Mouse (Mus musculus): ENCODE data around the gene Cd37. TPM values are rescaled to one million over a fixed set of nuclear protein-coding genes. Genes with fewer than 3 reads are reported as not detected.

The Cd37 gene
- polyA plus RNA-seq, 1 experiment from 2014 or later = 31.8 TPM

GRCm38 (mm10) chr7:45211851-45212251 is 27.1 kb downstream of the Cd37 start, which contains the start of gene Dkkl1:
Gene Dkkl1, minus strand, starts transcription at chr7:45212147.
- Histone ChIP-seq H3K4me2 (ENCODE audit: low read depth, low read length) (peak within 1 kb of the TSS; percentile 56), H3K9me3 (ENCODE audit: low read length) (no peaks in the 10 kb centered on the region), H3K27ac (ENCODE audit: low read depth) (no peak within 1 kb of the TSS), H3K36me3 (replicated peaks; ENCODE audit: insufficient read depth, low read length) (no peaks in the 10 kb centered on the region), H3K4me1 (ENCODE audit: insufficient read depth) (peaks cover 28% of the 10 kb centered on the region), H3K9ac (replicated peaks) (no peak within 1 kb of the TSS), H3K27me3 (ENCODE audit: insufficient read depth, low read length) (peaks cover 12% of the 10 kb centered on the region), H3K4me3 (ENCODE audit: low read depth, low read length) (peak within 1 kb of the TSS; percentile 25; the same call in 1 of the 2 replicates)
- DNase-seq (peak; percentile 59), ATAC-seq (peak; percentile 18; the same call in 1 of the 2 replicates)
- no peak for TF ChIP-seq EP300 (IDR thresholded peaks at IDR 0.05; ENCODE audit: low read depth)
- TF ChIP-seq CTCF (IDR thresholded peaks at IDR 0.05; ENCODE audit: low read depth) = no peak
- WGBS (ENCODE audit: insufficient replicate concordance) = 5% methylated on average over 17 of the region's 17 CpGs

- Histone ChIP-seq H3K27ac (ENCODE audit: low read depth) (no peak overlapping the region), H3K9me3 (ENCODE audit: low read length) (no peaks in the 10 kb centered on the region), H3K4me2 (ENCODE audit: low read depth, low read length) (peak overlapping the region; percentile 56), H3K27me3 (ENCODE audit: insufficient read depth, low read length) (peaks cover 11% of the 10 kb centered on the region), H3K4me3 (ENCODE audit: low read depth, low read length) (no peak overlapping the region), H3K4me1 (ENCODE audit: insufficient read depth) (peaks cover 22% of the 10 kb centered on the region; the same call in 1 of the 2 replicates), H3K36me3 (replicated peaks; ENCODE audit: insufficient read depth, low read length) (no peaks in the 10 kb centered on the region), H3K9ac (replicated peaks) (no peak overlapping the region)
- ATAC-seq (no peak), DNase-seq (no peak)
- WGBS (ENCODE audit: insufficient replicate concordance) = 27% methylated on average over 10 of the region's 10 CpGs
- TF ChIP-seq EP300 (IDR thresholded peaks at IDR 0.05; ENCODE audit: low read depth) (no peak), CTCF (IDR thresholded peaks at IDR 0.05; ENCODE audit: low read depth) (no peak)
Observed at GRCm38 (mm10) chr7:45211070-45211469, 27.8 kb downstream of the Cd37 start.

GRCm38 (mm10) chr7:45208260-45208659 is 30.7 kb downstream of the Cd37 start:
- 69% methylated on average over 6 of the region's 6 CpGs for WGBS (ENCODE audit: insufficient replicate concordance)
- Histone ChIP-seq H3K4me2 (ENCODE audit: low read depth, low read length) (no peak overlapping the region), H3K9ac (replicated peaks) (no peak overlapping the region), H3K4me3 (ENCODE audit: low read depth, low read length) (no peak overlapping the region), H3K9me3 (ENCODE audit: low read length) (no peaks in the 10 kb centered on the region), H3K36me3 (replicated peaks; ENCODE audit: insufficient read depth, low read length) (no peaks in the 10 kb centered on the region), H3K4me1 (ENCODE audit: insufficient read depth) (peaks cover 20% of the 10 kb centered on the region), H3K27ac (ENCODE audit: low read depth) (no peak overlapping the region), H3K27me3 (ENCODE audit: insufficient read depth, low read length) (peaks cover 9% of the 10 kb centered on the region)
- peak; percentile 30 for TF ChIP-seq CTCF (IDR thresholded peaks at IDR 0.05; ENCODE audit: low read depth)
- TF ChIP-seq EP300 (IDR thresholded peaks at IDR 0.05; ENCODE audit: low read depth) = no peak
- DNase-seq (no peak), ATAC-seq (no peak)

- Histone ChIP-seq H3K27me3 (ENCODE audit: insufficient read depth, low read length) (no peaks in the 10 kb centered on the region), H3K9ac (replicated peaks) (no peak within 1 kb of the TSS), H3K4me2 (ENCODE audit: low read depth, low read length) (peak within 1 kb of the TSS; percentile 66), H3K9me3 (ENCODE audit: low read length) (no peaks in the 10 kb centered on the region), H3K4me1 (ENCODE audit: insufficient read depth) (peaks cover 7% of the 10 kb centered on the region; the same call in 1 of the 2 replicates), H3K4me3 (ENCODE audit: low read depth, low read length) (peak within 1 kb of the TSS; percentile 34), H3K27ac (ENCODE audit: low read depth) (no peak within 1 kb of the TSS), H3K36me3 (replicated peaks; ENCODE audit: insufficient read depth, low read length) (no peaks in the 10 kb centered on the region)
- DNase-seq (peak; percentile 85), ATAC-seq (peak; percentile 87)
- TF ChIP-seq CTCF (IDR thresholded peaks at IDR 0.05; ENCODE audit: low read depth) (0 out of 2 replicates have a peak, but pooled peaks have one; percentile 3), EP300 (IDR thresholded peaks at IDR 0.05; ENCODE audit: low read depth) (no peak)
- 7% methylated on average over 44 of the region's 44 CpGs for WGBS (ENCODE audit: insufficient replicate concordance)
Observed at GRCm38 (mm10) chr7:45204380-45205143, 34.4 kb downstream of the Cd37 start, which contains the start of gene Ccdc155. Gene Ccdc155, minus strand, starts transcription at chr7:45204892.

- no peak overlapping the region for H3K27ac ChIP-seq (ENCODE audit: low read depth)
- no peak overlapping the region for H3K9ac ChIP-seq (replicated peaks)
- DNase-seq (no peak), ATAC-seq (no peak)
- no peak overlapping the region for H3K4me2 ChIP-seq (ENCODE audit: low read depth, low read length)
- no peaks in the 10 kb centered on the region for H3K36me3 ChIP-seq (replicated peaks; ENCODE audit: insufficient read depth, low read length)
- H3K4me1 ChIP-seq (ENCODE audit: insufficient read depth) = peaks cover 7% of the 10 kb centered on the region; the same call in 1 of the 2 replicates
- no peak overlapping the region for H3K4me3 ChIP-seq (ENCODE audit: low read depth, low read length)
- WGBS (ENCODE audit: insufficient replicate concordance) = 51% methylated on average over 10 of the region's 10 CpGs
- H3K9me3 ChIP-seq (ENCODE audit: low read length) = no peaks in the 10 kb centered on the region
- H3K27me3 ChIP-seq (ENCODE audit: insufficient read depth, low read length) = 0 out of 2 replicates have a peak, but pooled peaks cover 5% of the 10 kb centered on the region
- TF ChIP-seq CTCF (IDR thresholded peaks at IDR 0.05; ENCODE audit: low read depth) (no peak), EP300 (IDR thresholded peaks at IDR 0.05; ENCODE audit: low read depth) (no peak)
Observed at GRCm38 (mm10) chr7:45202654-45203053, 36.3 kb downstream of the Cd37 start.

GRCm38 (mm10) chr7:45198961-45199360 is 40.0 kb downstream of the Cd37 start:
- WGBS (ENCODE audit: insufficient replicate concordance) = 82% methylated on average over 11 of the region's 11 CpGs
- no peak for TF ChIP-seq EP300 (IDR thresholded peaks at IDR 0.05; ENCODE audit: low read depth)
- no peak for TF ChIP-seq CTCF (IDR thresholded peaks at IDR 0.05; ENCODE audit: low read depth)
- no peak overlapping the region for H3K27ac ChIP-seq (ENCODE audit: low read depth)
- H3K4me3 ChIP-seq (ENCODE audit: low read depth, low read length) = no peak overlapping the region
- H3K9me3 ChIP-seq (ENCODE audit: low read length) = no peaks in the 10 kb centered on the region
- no peak for DNase-seq
- H3K4me2 ChIP-seq (ENCODE audit: low read depth, low read length) = no peak overlapping the region
- H3K9ac ChIP-seq (replicated peaks) = no peak overlapping the region
- H3K4me1 ChIP-seq (ENCODE audit: insufficient read depth) = no peaks in the 10 kb centered on the region
- 0 out of 2 replicates have a peak, but pooled peaks cover 5% of the 10 kb centered on the region for H3K27me3 ChIP-seq (ENCODE audit: insufficient read depth, low read length)
- H3K36me3 ChIP-seq (replicated peaks; ENCODE audit: insufficient read depth, low read length) = no peaks in the 10 kb centered on the region
- ATAC-seq = no peak
